Mouse (Mus musculus) bone marrow macrophage, adult 2 months (primary cell): Measurements from ENCODE around the gene Myo18a.

Experiments
- CTCF ChIP-seq: IDR thresholded peaks from 2 replicates; pipeline ENCODE4 v1.5.1; 2012; ENCODE audit warnings: low read depth, mild to moderate bottlenecking, low read length, moderate library complexity
- POLR2A ChIP-seq: IDR thresholded peaks from 2 replicates; pipeline ENCODE4 v1.6.1; 2012; ENCODE audit warnings: mild to moderate bottlenecking, low read depth, low read length, borderline replicate concordance

GRCm38 (mm10) chr11:77771879-77772713, 9.1 kb downstream of the Myo18a start:
- no peak for TF ChIP-seq CTCF
- no peak for TF ChIP-seq POLR2A
